Mouse (Mus musculus): Measurements from ENCODE around the gene Copg2. TPM values are rescaled to one million over a fixed set of nuclear protein-coding genes. Genes with fewer than 3 reads are reported as not detected.

Copg2 gene
- polyA plus RNA-seq, 1 experiment from 2014 or later = 27.9 TPM

- Histone ChIP-seq H3K4me2 (peak overlapping the region; percentile 71), H3K27me3 (ENCODE audit: insufficient read depth, low read length) (no peaks in the 10 kb centered on the region), H3K27ac (ENCODE audit: low read depth) (peak overlapping the region; percentile 74), H3K36me3 (ENCODE audit: insufficient read depth) (peaks cover 26% of the 10 kb centered on the region), H3K9ac (peak overlapping the region; percentile 70), H3K4me3 (ENCODE audit: low read depth, low read length) (peak overlapping the region; percentile 52), H3K4me1 (ENCODE audit: insufficient read depth) (no peaks in the 10 kb centered on the region), H3K9me3 (ENCODE audit: low read depth, low read length) (peaks cover 48% of the 10 kb centered on the region)
- 45% methylated on average over 10 of the region's 10 CpGs for WGBS
- ATAC-seq (ENCODE audit: insufficient read depth) (no peak), DNase-seq (peak; percentile 60)
- no peak for TF ChIP-seq CTCF (IDR thresholded peaks at IDR 0.05; ENCODE audit: low read depth)
Observed at GRCm38 (mm10) chr6:30739177-30739747, 157.3 kb downstream of the Copg2 start.

- DNase-seq (no peak), ATAC-seq (ENCODE audit: insufficient read depth) (no peak)
- TF ChIP-seq CTCF (IDR thresholded peaks at IDR 0.05; ENCODE audit: low read depth) = no peak
- Histone ChIP-seq H3K36me3 (ENCODE audit: insufficient read depth) (peaks cover 19% of the 10 kb centered on the region), H3K9ac (peak overlapping the region; percentile 70), H3K9me3 (ENCODE audit: low read depth, low read length) (peaks cover 48% of the 10 kb centered on the region), H3K4me2 (peak overlapping the region; percentile 71), H3K27ac (ENCODE audit: low read depth) (peak overlapping the region; percentile 74), H3K4me3 (ENCODE audit: low read depth, low read length) (peak overlapping the region; percentile 52), H3K4me1 (ENCODE audit: insufficient read depth) (0 out of 2 replicates have a peak, but pooled peaks cover 3% of the 10 kb centered on the region), H3K27me3 (ENCODE audit: insufficient read depth, low read length) (no peaks in the 10 kb centered on the region)
- WGBS = 54% methylated on average over 20 of the region's 20 CpGs
Observed at GRCm38 (mm10) chr6:30738464-30739006, 158.1 kb downstream of the Copg2 start.

- H3K9me3 ChIP-seq (ENCODE audit: low read depth, low read length) = peaks cover 50% of the 10 kb centered on the region
- peak overlapping the region; percentile 74 for H3K27ac ChIP-seq (ENCODE audit: low read depth)
- 59% methylated on average over 63 of the region's 66 CpGs for WGBS
- 0 out of 2 replicates have a peak, but pooled peaks cover 3% of the 10 kb centered on the region for H3K4me1 ChIP-seq (ENCODE audit: insufficient read depth)
- H3K27me3 ChIP-seq (ENCODE audit: insufficient read depth, low read length) = no peaks in the 10 kb centered on the region
- DNase-seq (peak; percentile 88), ATAC-seq (ENCODE audit: insufficient read depth) (peak; percentile 77)
- H3K4me3 ChIP-seq (ENCODE audit: low read depth, low read length) = peak overlapping the region; percentile 52
- peaks cover 12% of the 10 kb centered on the region for H3K36me3 ChIP-seq (ENCODE audit: insufficient read depth)
- H3K9ac ChIP-seq = peak overlapping the region; percentile 70
- peak; percentile 13; the same call in 1 of the 2 replicates for TF ChIP-seq CTCF (IDR thresholded peaks at IDR 0.05; ENCODE audit: low read depth)
- peak overlapping the region; percentile 71 for H3K4me2 ChIP-seq
Observed at GRCm38 (mm10) chr6:30737548-30738463, 158.8 kb downstream of the Copg2 start.

- peak overlapping the region; percentile 71 for H3K4me2 ChIP-seq
- peaks cover 4% of the 10 kb centered on the region for H3K36me3 ChIP-seq (ENCODE audit: insufficient read depth)
- TF ChIP-seq CTCF (IDR thresholded peaks at IDR 0.05; ENCODE audit: low read depth) = peak; percentile 79
- WGBS = 50% methylated on average over 29 of the region's 29 CpGs
- peaks cover 51% of the 10 kb centered on the region for H3K9me3 ChIP-seq (ENCODE audit: low read depth, low read length)
- 0 out of 2 replicates have a peak, but pooled peaks cover 3% of the 10 kb centered on the region for H3K4me1 ChIP-seq (ENCODE audit: insufficient read depth)
- DNase-seq (peak; percentile 93), ATAC-seq (ENCODE audit: insufficient read depth) (peak; percentile 71)
- H3K9ac ChIP-seq = peak overlapping the region; percentile 24
- H3K27me3 ChIP-seq (ENCODE audit: insufficient read depth, low read length) = no peaks in the 10 kb centered on the region
- H3K4me3 ChIP-seq (ENCODE audit: low read depth, low read length) = peak overlapping the region; percentile 52
- H3K27ac ChIP-seq (ENCODE audit: low read depth) = peak overlapping the region; percentile 88
Observed at GRCm38 (mm10) chr6:30736864-30737547, 159.6 kb downstream of the Copg2 start.

GRCm38 (mm10) chr6:30736372-30736762 lies 160.2 kb downstream of the Copg2 start:
- no peak for TF ChIP-seq CTCF (IDR thresholded peaks at IDR 0.05; ENCODE audit: low read depth)
- WGBS = 36% methylated on average over 13 of the region's 13 CpGs
- Histone ChIP-seq H3K27ac (ENCODE audit: low read depth) (peak overlapping the region; percentile 88), H3K27me3 (ENCODE audit: insufficient read depth, low read length) (no peaks in the 10 kb centered on the region), H3K36me3 (ENCODE audit: insufficient read depth) (no peaks in the 10 kb centered on the region), H3K4me3 (ENCODE audit: low read depth, low read length) (no peak overlapping the region), H3K9ac (no peak overlapping the region), H3K4me1 (ENCODE audit: insufficient read depth) (0 out of 2 replicates have a peak, but pooled peaks cover 3% of the 10 kb centered on the region), H3K4me2 (peak overlapping the region; percentile 71), H3K9me3 (ENCODE audit: low read depth, low read length) (peaks cover 51% of the 10 kb centered on the region)
- DNase-seq (peak; percentile 66), ATAC-seq (ENCODE audit: insufficient read depth) (peak; percentile 41; the same call in 1 of the 2 replicates)

- Histone ChIP-seq H3K4me3 (ENCODE audit: low read depth, low read length) (no peak overlapping the region; the same call in 1 of the 2 replicates), H3K36me3 (ENCODE audit: insufficient read depth) (no peaks in the 10 kb centered on the region), H3K4me1 (ENCODE audit: insufficient read depth) (0 out of 2 replicates have a peak, but pooled peaks cover 3% of the 10 kb centered on the region), H3K4me2 (peak overlapping the region; percentile 71), H3K27me3 (ENCODE audit: insufficient read depth, low read length) (no peaks in the 10 kb centered on the region), H3K27ac (ENCODE audit: low read depth) (peak overlapping the region; percentile 88), H3K9ac (peak overlapping the region; percentile 41), H3K9me3 (ENCODE audit: low read depth, low read length) (peaks cover 51% of the 10 kb centered on the region)
- DNase-seq = peak; percentile 49
- ATAC-seq (ENCODE audit: insufficient read depth) = no peak
- TF ChIP-seq CTCF (IDR thresholded peaks at IDR 0.05; ENCODE audit: low read depth) = no peak
- WGBS = 44% methylated on average over 15 of the region's 15 CpGs
Observed at GRCm38 (mm10) chr6:30735728-30736371, 160.7 kb downstream of the Copg2 start.
